Mouse (Mus musculus) spleen, adult 2 months (tissue): Measurements from ENCODE around the gene Abhd5.

Experiments
- CTCF ChIP-seq: fragments of 200-500 bp; IDR thresholded peaks from 2 replicates; pipeline ENCODE4 v1.5.1; 2011; ENCODE audit warnings: mild to moderate bottlenecking, inconsistent platforms; ENCODE audit not compliant: insufficient read depth, insufficient read length, insufficient replicate concordance; ENCODE audit errors: extremely low read depth
- POLR2A ChIP-seq: fragments of 200-500 bp; IDR thresholded peaks from 2 replicates; pipeline ENCODE4 v1.6.1; 2011; ENCODE audit warnings: low read depth, low read length, inconsistent platforms

GRCm38 (mm10) chr9:122312296-122312990 lies 39.0 kb upstream of the Abhd5 start:
- TF ChIP-seq CTCF (no peak), POLR2A (no peak)
